Mouse (Mus musculus) embryo, embryonic 9.5 days (tissue): ENCODE results near the gene Enox1.

Source experiments
- DNase-seq: peaks from one replicate; pipeline ENCODE4 v3.0.0-alpha.2; 2017; ENCODE audit errors: extremely low spot score

Gene Enox1

DNA sequence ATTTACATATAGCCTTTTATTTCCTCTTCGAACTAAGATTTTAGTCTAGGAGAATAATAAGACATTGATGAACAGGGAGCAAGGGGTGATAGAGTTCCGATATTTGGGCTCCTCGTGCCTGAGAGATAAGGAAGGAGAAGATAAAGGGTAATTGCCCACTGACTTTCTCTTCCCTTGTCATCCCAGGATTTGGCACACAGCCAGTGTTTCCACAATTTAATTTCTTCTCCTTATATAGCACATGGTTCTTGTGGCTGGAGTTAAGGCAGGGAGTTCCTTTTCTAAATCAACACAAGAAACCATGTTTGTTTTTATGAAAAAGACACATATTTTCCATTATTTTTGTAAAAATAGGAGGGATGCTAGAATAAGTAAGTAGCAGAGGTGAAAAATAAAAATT, 299.5 kb downstream of the Enox1 start:
- DNase-seq = no peak

- no peak for DNase-seq
Measured at GRCm38 (mm10) chr14:77456876-77457275, 300.3 kb downstream of the Enox1 start.

DNA sequence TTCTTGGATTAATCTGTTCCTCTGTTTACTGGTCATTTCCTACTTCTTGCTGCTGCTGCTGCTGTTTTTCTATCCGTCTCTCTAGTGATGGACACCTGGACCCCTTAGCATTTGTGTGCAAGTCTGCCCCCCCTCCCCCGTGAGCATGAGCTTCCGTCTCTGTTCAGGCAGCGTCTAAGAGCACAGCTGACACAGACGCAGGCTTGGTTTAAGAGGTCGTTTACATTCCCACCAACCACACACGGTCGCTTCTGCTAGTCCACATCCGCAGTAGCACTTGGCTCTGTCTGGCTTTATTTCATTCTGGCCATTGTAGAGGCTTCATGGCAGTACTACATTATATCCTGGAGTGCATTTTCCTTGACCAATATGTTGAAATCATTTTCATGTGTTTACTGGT, 301.7 kb downstream of the Enox1 start:
- DNase-seq = no peak

- no peak for DNase-seq
Measured at GRCm38 (mm10) chr14:77463919-77464318, 307.4 kb downstream of the Enox1 start.

DNA sequence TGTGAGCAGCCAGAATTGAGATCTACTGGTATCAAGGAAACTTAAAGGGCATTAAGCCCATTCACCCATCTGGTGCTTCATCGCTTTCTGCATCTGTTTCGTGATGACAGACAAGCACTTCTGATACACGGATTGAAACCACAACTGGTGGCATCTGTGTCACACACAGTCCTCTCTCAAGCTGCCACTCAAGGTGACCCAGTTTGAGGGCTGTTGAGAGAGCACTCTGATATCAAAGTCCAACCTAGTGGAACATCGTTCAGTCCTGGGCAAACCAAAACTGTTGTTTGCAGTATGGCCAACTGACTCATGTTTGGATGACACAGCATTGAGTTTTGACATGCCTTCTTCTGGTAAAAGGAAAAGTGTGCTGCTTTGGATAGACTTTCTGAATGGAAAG, 308.2 kb downstream of the Enox1 start:
- DNase-seq = no peak

DNA sequence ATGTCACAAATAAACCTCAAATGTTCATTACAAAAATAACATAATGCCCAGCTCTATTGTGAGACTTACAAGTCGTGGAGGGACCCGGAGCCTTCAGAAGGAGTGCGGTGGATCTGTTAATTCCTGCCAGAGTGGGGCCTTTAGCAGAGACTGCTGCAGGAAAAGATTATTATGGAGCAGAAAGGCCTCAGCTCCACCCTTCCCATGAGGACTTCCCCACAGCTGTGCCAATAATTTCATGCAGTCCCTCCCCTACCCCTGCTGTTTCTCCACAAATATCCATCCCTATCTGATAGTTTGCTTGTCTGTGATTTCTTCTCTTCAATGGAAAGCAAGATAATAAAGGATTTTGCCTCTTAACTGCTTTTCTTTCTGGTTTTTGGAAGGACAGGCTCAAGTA, 314.0 kb downstream of the Enox1 start:
- no peak for DNase-seq

DNA sequence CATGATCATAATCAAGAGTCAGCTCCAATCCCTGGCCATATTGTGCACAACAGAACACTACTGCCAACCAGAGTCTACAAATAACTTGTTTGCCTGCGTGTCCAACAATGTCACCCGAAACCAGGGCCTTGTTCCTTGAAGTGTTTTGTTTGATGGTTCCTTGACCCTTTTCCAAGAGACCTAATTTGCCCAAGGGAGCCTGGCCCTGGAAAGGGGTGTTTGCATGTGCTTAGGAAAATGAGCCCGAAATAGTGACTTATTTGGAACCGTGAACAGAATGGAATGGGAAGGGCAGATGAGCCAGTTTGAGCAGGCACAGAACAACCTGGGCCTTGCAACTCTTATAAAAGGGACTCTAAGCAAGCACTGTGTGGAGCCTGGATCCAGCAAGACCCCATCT, 316.9 kb downstream of the Enox1 start:
- DNase-seq = no peak

- no peak for DNase-seq
Measured at GRCm38 (mm10) chr14:77474026-77474425, 317.5 kb downstream of the Enox1 start.

GRCm38 (mm10) chr14:77475134-77475820, 318.7 kb downstream of the Enox1 start:
- DNase-seq = no peak

DNA sequence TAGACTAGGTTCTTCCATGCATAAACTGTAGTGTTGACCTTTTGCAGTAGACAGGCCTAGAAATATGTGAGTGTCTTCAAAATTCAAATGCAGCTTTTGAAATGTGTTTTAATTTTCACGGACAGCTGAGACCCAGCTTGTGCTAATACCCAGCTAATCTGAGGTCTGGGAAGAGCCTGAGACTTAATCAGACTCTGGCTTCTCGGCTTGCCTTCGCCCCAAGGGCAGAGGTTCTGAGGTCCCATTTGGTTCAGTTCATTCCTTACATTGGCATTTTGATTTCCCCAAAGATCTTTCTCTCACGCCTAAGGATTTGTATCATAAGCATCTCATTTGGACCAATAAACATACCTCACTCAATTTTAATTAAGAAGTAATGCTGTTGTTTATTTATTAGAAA, 321.1 kb downstream of the Enox1 start:
- no peak for DNase-seq

DNA sequence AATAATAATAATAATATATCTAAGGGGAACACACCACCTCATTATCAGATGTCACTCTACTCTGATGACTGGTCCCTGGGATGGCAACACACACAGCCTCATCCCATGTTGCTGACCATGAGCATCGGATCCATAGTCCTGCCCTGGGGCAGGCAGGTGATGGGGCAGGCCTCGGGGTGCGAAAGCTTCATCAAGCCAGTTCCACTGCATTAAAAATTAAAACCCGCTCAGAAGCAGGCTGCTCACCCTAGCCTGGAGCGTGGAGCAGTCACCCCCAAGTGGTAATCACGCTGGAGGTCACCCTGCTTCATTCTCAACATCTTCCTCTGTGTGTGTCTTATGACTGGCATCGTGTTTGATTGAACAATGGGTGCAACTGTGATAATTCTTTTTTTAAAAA, 321.6 kb downstream of the Enox1 start:
- DNase-seq = no peak

DNA sequence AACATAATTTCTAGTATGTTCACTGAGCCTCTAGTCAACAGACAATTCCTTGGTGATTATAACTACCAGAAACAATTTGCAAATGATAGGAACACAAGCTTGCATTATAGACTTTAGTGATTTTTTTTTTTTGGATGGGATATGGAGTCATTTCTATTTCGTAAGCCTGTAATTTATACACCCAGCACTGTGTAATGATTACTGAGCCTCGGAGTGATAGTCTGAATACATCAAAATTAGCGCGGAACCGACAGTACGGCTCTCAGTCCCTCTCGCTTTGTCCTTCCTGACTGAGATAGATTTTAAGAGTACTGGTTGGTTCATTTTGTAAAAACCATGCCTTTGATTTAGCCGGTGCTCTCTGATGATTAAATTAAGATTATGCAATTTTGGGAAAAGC, 322.1 kb downstream of the Enox1 start:
- DNase-seq = no peak

DNA sequence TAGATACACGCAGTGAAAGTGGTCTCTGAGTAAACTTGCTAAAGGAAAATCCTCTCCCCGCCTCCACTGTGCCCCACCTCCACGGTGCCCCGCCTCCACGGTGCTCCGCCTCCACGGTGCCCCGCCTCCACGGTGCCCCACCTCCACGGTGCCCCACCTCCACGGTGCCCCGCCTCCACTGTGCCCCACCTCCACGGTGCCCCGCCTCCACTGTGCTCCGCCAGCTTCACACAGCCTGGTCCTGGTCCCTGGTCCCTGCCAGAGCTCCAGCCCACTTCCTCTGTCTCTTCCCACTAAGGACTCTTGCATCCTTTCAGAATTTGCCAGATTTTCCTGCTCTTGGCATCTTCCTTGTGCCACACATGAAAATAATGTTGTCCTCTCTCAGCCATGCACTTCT, 326.5 kb downstream of the Enox1 start:
- no peak for DNase-seq

GRCm38 (mm10) chr14:77484951-77485447, 328.4 kb downstream of the Enox1 start:
- no peak for DNase-seq

DNA sequence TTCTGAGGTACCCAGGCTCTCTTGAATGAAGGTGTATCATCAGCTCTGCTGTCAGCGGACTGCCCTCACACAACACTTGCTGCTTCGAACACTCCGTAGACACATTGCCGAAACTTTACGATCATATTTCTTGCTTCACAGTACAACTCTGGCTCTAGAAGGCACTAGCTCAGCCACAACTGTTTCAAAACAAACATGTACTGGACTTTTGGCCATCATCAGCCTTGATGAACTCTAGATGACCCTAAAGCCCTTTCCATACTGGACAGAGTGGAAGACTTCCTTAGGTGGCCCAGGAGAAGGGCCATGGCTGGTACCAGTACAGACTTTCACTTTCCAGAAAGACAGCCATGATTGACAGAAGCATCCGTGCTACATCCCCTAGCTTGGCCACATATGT, 334.1 kb downstream of the Enox1 start:
- no peak for DNase-seq

- no peak for DNase-seq
Measured at GRCm38 (mm10) chr14:77491731-77492130, 335.2 kb downstream of the Enox1 start.

DNA sequence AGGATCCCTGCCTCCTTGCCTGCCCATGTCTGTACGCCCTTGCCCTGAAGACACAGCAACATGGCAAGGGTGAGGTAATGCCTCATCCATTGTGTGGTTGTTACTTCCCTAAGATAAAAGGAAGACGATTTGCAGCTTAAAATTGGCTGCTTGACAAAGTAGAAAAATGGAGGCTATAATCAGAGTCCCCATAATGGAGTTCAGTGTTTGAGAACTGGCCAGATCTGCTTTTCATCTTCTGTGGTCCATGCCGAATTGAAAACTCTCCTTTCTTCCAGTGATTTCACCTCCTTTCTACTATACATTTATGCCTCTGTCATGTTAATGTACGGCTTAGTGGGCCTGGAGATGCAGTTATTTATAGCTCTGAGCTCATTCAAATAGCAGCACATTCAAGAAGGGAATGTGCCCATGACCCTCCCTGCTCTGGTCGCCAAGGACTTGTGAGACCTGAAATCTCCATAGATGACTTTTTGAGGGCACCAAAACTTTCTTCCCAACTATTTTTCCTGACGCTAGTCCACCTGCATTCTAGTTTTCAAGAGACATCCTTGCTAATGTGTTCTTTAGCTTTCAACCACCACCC, 343.5 kb downstream of the Enox1 start:
- no peak for DNase-seq

GRCm38 (mm10) chr14:77504458-77505135, 348.0 kb downstream of the Enox1 start:
- no peak for DNase-seq

DNA sequence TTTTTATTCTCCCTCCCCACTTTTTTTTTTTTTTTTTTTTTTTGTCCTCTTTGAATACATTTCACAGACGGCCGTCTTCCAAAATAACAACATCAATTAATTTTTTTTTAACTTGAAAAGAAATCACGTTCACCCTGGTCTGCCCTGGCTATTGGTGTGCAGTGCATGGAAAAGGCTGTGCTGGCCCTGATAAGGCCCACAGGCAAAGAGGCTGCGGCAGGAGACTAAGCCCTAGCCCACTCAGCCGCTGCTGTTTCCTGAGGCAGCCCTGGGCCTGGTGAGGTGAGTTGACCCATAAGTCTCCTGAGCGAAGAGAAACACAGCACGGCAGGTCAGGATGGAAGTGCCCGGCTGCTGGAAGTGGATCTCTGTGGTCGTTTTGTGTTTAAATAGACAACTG, 349.8 kb downstream of the Enox1 start:
- no peak for DNase-seq

- no peak for DNase-seq
Measured at GRCm38 (mm10) chr14:77508036-77508435, 351.5 kb downstream of the Enox1 start.

DNA sequence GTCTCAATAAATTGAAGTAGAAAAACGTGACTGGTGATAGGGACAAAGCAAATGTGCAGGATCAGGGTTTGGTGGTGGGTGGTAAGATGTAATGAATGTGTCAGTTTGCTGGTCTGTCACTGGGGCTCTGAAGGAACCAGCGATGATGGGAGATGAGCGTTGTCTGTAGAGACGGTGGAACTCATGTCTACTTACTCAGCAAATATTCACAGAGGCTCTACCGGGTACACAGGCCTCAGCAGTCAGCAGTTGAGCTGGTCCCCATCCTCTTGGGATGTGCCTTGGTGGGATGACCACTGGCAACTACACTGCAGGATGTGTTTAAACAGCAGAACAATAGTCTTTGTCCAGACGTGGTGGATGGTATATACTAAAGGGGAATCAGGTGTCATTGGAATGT, 352.5 kb downstream of the Enox1 start:
- no peak for DNase-seq

DNA sequence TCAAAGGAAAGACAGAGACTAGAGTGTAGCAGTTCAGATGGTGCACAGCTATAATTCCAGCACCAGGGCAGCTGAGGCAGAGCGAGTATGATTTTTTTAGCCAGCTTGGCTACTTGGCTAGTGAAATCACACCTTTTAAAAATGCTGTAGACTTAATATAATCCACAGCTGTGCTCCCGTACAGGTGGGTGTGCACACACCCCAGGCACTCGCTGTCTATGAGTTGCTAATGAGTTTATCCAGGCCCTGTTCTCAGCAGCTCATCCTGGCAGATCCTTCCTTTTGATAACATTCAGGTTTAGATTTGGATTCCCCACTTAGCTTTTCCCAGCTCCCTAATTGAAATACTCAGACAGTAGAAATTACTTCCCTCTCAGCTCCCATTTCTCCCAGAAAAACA, 353.4 kb downstream of the Enox1 start:
- DNase-seq = no peak
